Mouse (Mus musculus) neural tube, embryonic 13.5 days (tissue): ENCODE data around the gene Olfr1341. TPM values are rescaled to one million over a fixed set of nuclear protein-coding genes. Genes with fewer than 3 reads are reported as not detected.
A peak's percentile ranks its signal among the peaks of the same experiment; 100 is the strongest.

ENCODE experiments used
- ATAC-seq: fragments of 200-750 bp; cut with Nextera tagmentation; 2 replicates; pipeline ENCODE4 v1.8.0; 2017; ENCODE audit warnings: low read depth, mild to moderate bottlenecking, moderate TSS enrichment, moderate library complexity
- H3K27ac ChIP-seq: fragments of 300-500 bp; sonication (generic); replicated peaks from 2 replicates; pipeline ENCODE4 v1.5.1; 2015; ENCODE audit warnings: moderate library complexity, mild to moderate bottlenecking, inconsistent platforms
- H3K27me3 ChIP-seq: fragments of 300-500 bp; sonication (generic); 2 replicates; pipeline ENCODE4 v1.6.1; 2015; ENCODE audit warnings: mild to moderate bottlenecking, inconsistent platforms
- H3K36me3 ChIP-seq: fragments of 300-500 bp; sonication (generic); 2 replicates; pipeline ENCODE4 v1.6.1; 2015; ENCODE audit warnings: mild to moderate bottlenecking, inconsistent platforms
- H3K4me1 ChIP-seq: fragments of 300-500 bp; sonication (generic); replicated peaks from 2 replicates; pipeline ENCODE4 v1.6.1; 2015; ENCODE audit warnings: inconsistent platforms
- H3K4me2 ChIP-seq: fragments of 300-500 bp; sonication (generic); 2 replicates; pipeline ENCODE4 v1.6.1; 2015; ENCODE audit warnings: inconsistent platforms, mild to moderate bottlenecking, moderate library complexity
- H3K4me3 ChIP-seq: fragments of 300-500 bp; sonication (generic); 2 replicates; pipeline ENCODE4 v1.5.1; 2015; ENCODE audit warnings: mild to moderate bottlenecking, inconsistent platforms
- H3K9ac ChIP-seq: fragments of 300-500 bp; sonication (generic); 2 replicates; pipeline ENCODE4 v1.6.1; 2015; ENCODE audit warnings: moderate library complexity, mild to moderate bottlenecking, inconsistent platforms
- H3K9me3 ChIP-seq: fragments of 300-500 bp; sonication (generic); 2 replicates; pipeline ENCODE4 v1.6.1; 2016; ENCODE audit warnings: inconsistent platforms
- WGBS: fragments of 180-500 bp; shearing (Covaris S2); methylation state at CpG from one replicate; pipeline ENCODE4 v1.1.7; 2015; 5-methylcytosine and 5-hydroxymethylcytosine counted together
- polyA plus RNA-seq: library from polyadenylated mRNA; unstranded; fragments of >200 nt; fragmentation: Nextera tagmentation; extraction: Ambion mirVana; gene quantifications from 2 replicates; pipeline ENCODE4 v1.2.1, GENCODE M21; 2015

The Olfr1341 gene
- polyA plus RNA-seq, 1 experiment from 2014 or later: not detected

DNA sequence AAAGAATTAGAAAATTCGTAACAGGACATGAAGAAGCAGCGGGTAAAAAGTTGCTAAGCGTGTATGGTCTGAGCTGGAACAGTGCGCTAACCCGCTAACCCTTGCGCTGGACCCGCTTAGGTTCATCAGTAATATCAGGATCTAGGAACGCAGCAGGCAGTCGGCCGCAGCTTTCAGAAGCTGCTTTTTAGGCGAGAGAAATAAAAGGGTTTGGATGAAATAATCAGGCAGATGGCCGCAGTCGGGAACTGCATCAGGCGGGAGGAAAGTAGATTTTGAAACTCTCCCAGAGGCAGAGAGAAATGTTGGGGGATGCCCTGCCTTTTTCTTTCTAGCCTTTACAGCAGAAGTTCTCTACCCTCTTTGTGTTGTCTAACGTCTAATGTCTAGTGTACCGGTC, 38.6 kb downstream of the Olfr1341 start:
- peaks cover 3% of the 10 kb centered on the region; the same call in 1 of the 2 replicates for H3K9me3 ChIP-seq
- no peak overlapping the region for H3K9ac ChIP-seq
- H3K36me3 ChIP-seq: no peaks in the 10 kb centered on the region
- H3K4me1 ChIP-seq: peaks cover 5% of the 10 kb centered on the region; the same call in 1 of the 2 replicates
- H3K4me2 ChIP-seq: peak overlapping the region; percentile 30; the same call in 1 of the 2 replicates
- no peak overlapping the region for H3K4me3 ChIP-seq
- WGBS: 5% methylated on average over 16 of the region's 16 CpGs
- no peak for ATAC-seq
- no peak overlapping the region for H3K27ac ChIP-seq
- H3K27me3 ChIP-seq: peaks cover 30% of the 10 kb centered on the region

DNA sequence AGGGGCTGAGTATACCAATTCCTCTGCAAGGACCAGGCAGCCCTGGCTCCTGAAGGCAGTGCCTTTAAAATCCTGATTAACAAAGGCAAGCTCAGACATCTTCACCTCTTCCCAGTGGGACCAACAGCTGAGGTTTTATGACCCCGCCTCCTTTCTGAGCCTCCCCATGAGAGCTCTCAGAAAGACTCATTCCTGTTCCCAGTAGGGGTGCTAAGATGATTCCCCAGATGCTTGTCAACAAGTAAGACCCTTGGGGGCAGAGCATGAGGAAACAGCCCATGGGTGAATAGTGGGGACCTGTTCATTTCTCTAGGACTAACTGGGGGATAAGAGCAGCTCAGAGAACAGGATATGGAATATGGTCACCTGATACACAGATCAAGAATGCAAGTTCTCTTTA, 55.3 kb downstream of the Olfr1341 start, which contains the start of gene Olfr1338:
TSS of gene Olfr1338 (minus strand) at position 101 of the 400 bp plus-strand sequence.
- Histone ChIP-seq H3K9me3 (no peaks in the 10 kb centered on the region), H3K27ac (no peak within 1 kb of the TSS), H3K4me2 (no peak within 1 kb of the TSS), H3K27me3 (no peaks in the 10 kb centered on the region), H3K4me1 (no peaks in the 10 kb centered on the region), H3K4me3 (no peak within 1 kb of the TSS), H3K9ac (no peak within 1 kb of the TSS), H3K36me3 (no peaks in the 10 kb centered on the region)
- 86% methylated on average over 1 of the region's 1 CpGs for WGBS
- no peak for ATAC-seq

Other genes with a start within 250 kb of the Olfr1341 start
- gene Mpl, start 246.0 kb upstream of the Olfr1341 start, polyA plus RNA-seq: 0.42 and 0.50 TPM in 2 replicates
- 19.3 and 21.0 TPM in 2 replicates for gene Tie1, start 213.5 kb upstream of the Olfr1341 start, polyA plus RNA-seq
- not detected in 2 replicates for gene 2610528J11Rik, start 176.5 kb upstream of the Olfr1341 start, polyA plus RNA-seq
- not detected in 2 replicates for gene Tmem125, start 159.5 kb upstream of the Olfr1341 start, polyA plus RNA-seq
- 0.96 and 1.8 TPM in 2 replicates for gene Cfap57, start 82.7 kb upstream of the Olfr1341 start, polyA plus RNA-seq
- 108 and 129 TPM in 2 replicates for gene Ebna1bp2, start 82.7 kb upstream of the Olfr1341 start, polyA plus RNA-seq
- not detected in 2 replicates for gene Olfr62, start 44.6 kb upstream of the Olfr1341 start, polyA plus RNA-seq
- gene Olfr1342, start 10.8 kb upstream of the Olfr1341 start, polyA plus RNA-seq: not detected in 2 replicates
- not detected in 2 replicates for gene Olfr1340, start 16.6 kb downstream of the Olfr1341 start, polyA plus RNA-seq
- gene Olfr1339, start 28.7 kb downstream of the Olfr1341 start, polyA plus RNA-seq: not detected in 2 replicates
- gene Olfr1338, start 55.2 kb downstream of the Olfr1341 start, polyA plus RNA-seq: not detected in 2 replicates
- not detected in 2 replicates for gene Olfr1337, start 79.1 kb downstream of the Olfr1341 start, polyA plus RNA-seq
- not detected in 2 replicates for gene Olfr1335, start 106.4 kb downstream of the Olfr1341 start, polyA plus RNA-seq
- not detected in 2 replicates for gene Olfr1333, start 132.8 kb downstream of the Olfr1341 start, polyA plus RNA-seq
- not detected in 2 replicates for gene Olfr1331, start 161.1 kb downstream of the Olfr1341 start, polyA plus RNA-seq
- not detected in 2 replicates for gene Olfr1330, start 185.1 kb downstream of the Olfr1341 start, polyA plus RNA-seq
- gene Olfr1329, start 213.9 kb downstream of the Olfr1341 start, polyA plus RNA-seq: not detected in 2 replicates
- not detected in 2 replicates for gene Olfr1328, start 235.1 kb downstream of the Olfr1341 start, polyA plus RNA-seq